Mouse (Mus musculus) embryonic facial prominence, embryonic 11.5 days (tissue): ENCODE measurements around the gene Zfp280d. TPM values are rescaled to one million over a fixed set of nuclear protein-coding genes. Genes with fewer than 3 reads are reported as not detected.

Source experiments
- ATAC-seq: fragments of 200-750 bp; cut with Nextera tagmentation; replicated peaks from 2 replicates; pipeline ENCODE4 v1.8.0; 2017; ENCODE audit warnings: low read depth; ENCODE audit not compliant: insufficient number of reproducible peaks, low FRiP score, low TSS enrichment
- DNase-seq: peaks from one replicate; pipeline ENCODE4 v3.0.0-alpha.2; 2015; ENCODE audit warnings: low spot score
- H3K27ac ChIP-seq: fragments of 300-500 bp; sonication (generic); replicated peaks from 2 replicates; pipeline ENCODE4 v1.5.1; 2014; ENCODE audit warnings: mild to moderate bottlenecking, low read depth, low read length, control low read depth
- H3K27me3 ChIP-seq: fragments of 300-500 bp; sonication (generic); 2 replicates; pipeline ENCODE4 v1.6.1; 2014; ENCODE audit warnings: mild to moderate bottlenecking, low read length, moderate library complexity, mixed read lengths; ENCODE audit not compliant: control insufficient read depth, insufficient read depth
- H3K36me3 ChIP-seq: fragments of 300-500 bp; sonication (generic); replicated peaks from 2 replicates; pipeline ENCODE4 v1.6.1; 2014; ENCODE audit warnings: low read depth, mild to moderate bottlenecking, low read length, moderate library complexity, mixed read lengths; ENCODE audit not compliant: control insufficient read depth, insufficient read depth
- H3K4me1 ChIP-seq: fragments of 300-500 bp; sonication (generic); 2 replicates; pipeline ENCODE4 v1.6.1; 2014; ENCODE audit warnings: low read length, mixed read lengths; ENCODE audit not compliant: control insufficient read depth, insufficient read depth
- H3K4me2 ChIP-seq: fragments of 300-500 bp; sonication (generic); 2 replicates; pipeline ENCODE4 v1.6.1; 2014; ENCODE audit warnings: low read depth, mild to moderate bottlenecking, control low read depth, low read length, moderate library complexity
- H3K4me3 ChIP-seq: fragments of 300-500 bp; sonication (generic); 2 replicates; pipeline ENCODE4 v1.5.1; 2014; ENCODE audit warnings: low read depth, low read length, control low read depth
- H3K9ac ChIP-seq: fragments of 300-500 bp; sonication (generic); replicated peaks from 2 replicates; pipeline ENCODE4 v1.6.1; 2014; ENCODE audit warnings: mild to moderate bottlenecking, control low read depth, low read length
- H3K9me3 ChIP-seq: fragments of 300-500 bp; sonication (generic); replicated peaks from 2 replicates; pipeline ENCODE4 v1.6.1; 2016; ENCODE audit warnings: mild to moderate bottlenecking, low read length, inconsistent platforms, mixed read lengths; ENCODE audit not compliant: control insufficient read depth
- WGBS: fragments of 180-500 bp; shearing (Covaris S2); extraction: QIAGEN DNeasy Blood & Tissue Kit; methylation state at CpG from one replicate; pipeline ENCODE4 v1.1.7; 2014; 5-methylcytosine and 5-hydroxymethylcytosine counted together
- polyA plus RNA-seq: library from polyadenylated mRNA; unstranded; fragments of >200 nt; fragmentation: Nextera tagmentation; extraction: Ambion mirVana; gene quantifications from 2 replicates; pipeline ENCODE4 v1.2.1, GENCODE M21; 2014

Gene Zfp280d
- polyA plus RNA-seq, 1 experiment from 2014 or later, result 54.5 TPM

DNA sequence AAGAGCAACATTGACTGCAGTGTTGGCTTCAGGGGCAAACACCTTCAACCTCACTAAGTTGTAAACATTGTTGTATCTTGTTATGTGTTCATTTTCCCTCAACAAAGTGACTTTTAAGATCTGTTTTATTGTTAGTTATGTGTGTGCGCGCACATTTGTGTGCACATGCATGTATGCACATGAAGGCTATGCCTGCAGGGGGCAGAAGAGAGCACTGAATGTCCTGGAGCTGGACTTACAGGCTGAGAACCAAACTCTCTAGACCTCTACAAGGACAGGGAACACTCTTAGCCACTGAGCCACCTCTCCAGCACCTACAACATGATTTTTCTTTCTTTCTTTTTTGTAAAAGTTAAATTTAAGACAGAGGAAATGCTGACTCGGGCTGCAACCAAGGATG lies 99.4 kb downstream of the Zfp280d start:
- no peak overlapping the region for H3K27ac ChIP-seq
- no peak overlapping the region for H3K4me2 ChIP-seq
- H3K4me3 ChIP-seq, result no peak overlapping the region
- no peaks in the 10 kb centered on the region for H3K27me3 ChIP-seq
- H3K36me3 ChIP-seq, result no peaks in the 10 kb centered on the region
- ATAC-seq, result no peak
- 94% methylated on average over 3 of the region's 3 CpGs for WGBS
- DNase-seq, result no peak
- no peaks in the 10 kb centered on the region for H3K9me3 ChIP-seq
- no peak overlapping the region for H3K9ac ChIP-seq
- H3K4me1 ChIP-seq, result no peaks in the 10 kb centered on the region

DNA sequence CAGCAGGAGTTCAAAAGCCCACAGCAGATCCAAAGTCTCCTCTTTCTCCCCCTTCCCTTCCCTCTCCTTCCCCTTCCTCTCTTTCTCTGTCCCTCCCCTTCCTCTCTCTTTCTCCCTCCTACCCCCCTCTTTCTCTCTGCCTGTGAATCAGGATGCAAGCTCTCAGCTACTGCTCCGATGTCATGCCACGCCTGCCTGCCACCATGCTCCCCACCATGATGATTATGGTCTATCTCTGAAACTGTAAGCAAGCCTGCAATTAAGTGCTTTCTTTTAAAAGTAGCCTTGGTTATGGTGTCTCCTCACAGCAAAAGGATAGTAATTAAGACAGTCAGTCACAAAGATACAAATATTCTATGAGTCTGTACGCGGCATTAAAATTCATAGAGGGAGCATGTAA lies 100.3 kb downstream of the Zfp280d start:
- H3K9ac ChIP-seq, result no peak overlapping the region
- no peak overlapping the region for H3K4me3 ChIP-seq
- H3K4me1 ChIP-seq, result no peaks in the 10 kb centered on the region
- no peaks in the 10 kb centered on the region for H3K27me3 ChIP-seq
- ATAC-seq (no peak), DNase-seq (no peak)
- no peaks in the 10 kb centered on the region for H3K36me3 ChIP-seq
- H3K27ac ChIP-seq, result no peak overlapping the region
- no peak overlapping the region for H3K4me2 ChIP-seq
- H3K9me3 ChIP-seq, result no peaks in the 10 kb centered on the region
- 73% methylated on average over 4 of the region's 4 CpGs for WGBS

DNA sequence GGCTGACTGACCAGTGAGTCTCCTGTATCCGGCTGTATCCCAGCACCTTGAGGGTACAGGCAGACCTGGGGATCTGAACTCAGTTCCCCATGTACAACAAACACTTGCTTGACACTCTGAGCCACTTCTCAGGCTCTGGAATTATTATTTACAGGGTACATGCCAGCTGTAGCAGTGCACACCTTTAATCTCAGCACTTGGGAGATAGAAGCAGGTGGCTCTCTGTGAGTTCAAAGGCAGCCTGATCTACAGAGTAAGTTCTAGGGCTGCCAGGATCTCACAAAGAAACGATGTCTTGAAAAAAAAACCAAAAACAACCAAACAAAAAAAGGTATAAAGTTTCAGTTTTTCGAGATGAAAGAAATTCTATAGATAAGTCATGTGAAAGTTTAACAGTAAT lies 101.0 kb downstream of the Zfp280d start:
- no peaks in the 10 kb centered on the region for H3K9me3 ChIP-seq
- no peak overlapping the region for H3K27ac ChIP-seq
- H3K4me2 ChIP-seq, result no peak overlapping the region
- H3K4me3 ChIP-seq, result no peak overlapping the region
- DNase-seq (no peak), ATAC-seq (no peak)
- no peaks in the 10 kb centered on the region for H3K36me3 ChIP-seq
- WGBS, result 79% methylated on average over 3 of the region's 3 CpGs
- no peak overlapping the region for H3K9ac ChIP-seq
- H3K4me1 ChIP-seq, result no peaks in the 10 kb centered on the region
- H3K27me3 ChIP-seq, result no peaks in the 10 kb centered on the region

DNA sequence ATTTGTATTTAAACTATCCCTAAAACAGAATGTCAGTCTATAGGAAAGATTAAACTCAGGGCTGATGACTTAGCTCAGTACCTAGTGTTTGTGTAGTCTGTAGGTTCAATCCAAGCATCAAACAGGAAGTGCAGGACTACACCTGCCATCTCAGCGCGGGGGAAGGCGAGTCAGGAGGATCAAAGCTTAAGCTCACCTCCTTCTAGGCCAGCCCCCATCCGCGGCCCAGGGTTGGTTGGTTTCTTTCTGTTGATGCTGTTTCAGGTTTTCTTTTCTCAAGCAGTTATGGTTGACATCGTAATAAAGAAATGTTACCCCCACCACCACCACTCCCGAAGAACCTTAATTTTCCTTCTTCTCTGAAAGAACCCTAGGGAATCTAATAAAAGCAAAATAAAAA lies 111.1 kb downstream of the Zfp280d start:
- H3K4me2 ChIP-seq, result no peak overlapping the region
- WGBS, result 80% methylated on average over 7 of the region's 7 CpGs
- H3K9ac ChIP-seq, result no peak overlapping the region
- H3K27me3 ChIP-seq, result no peaks in the 10 kb centered on the region
- no peaks in the 10 kb centered on the region for H3K9me3 ChIP-seq
- H3K4me1 ChIP-seq, result no peaks in the 10 kb centered on the region
- H3K4me3 ChIP-seq, result no peak overlapping the region
- no peak for ATAC-seq
- no peak for DNase-seq
- H3K27ac ChIP-seq, result no peak overlapping the region
- no peaks in the 10 kb centered on the region for H3K36me3 ChIP-seq

DNA sequence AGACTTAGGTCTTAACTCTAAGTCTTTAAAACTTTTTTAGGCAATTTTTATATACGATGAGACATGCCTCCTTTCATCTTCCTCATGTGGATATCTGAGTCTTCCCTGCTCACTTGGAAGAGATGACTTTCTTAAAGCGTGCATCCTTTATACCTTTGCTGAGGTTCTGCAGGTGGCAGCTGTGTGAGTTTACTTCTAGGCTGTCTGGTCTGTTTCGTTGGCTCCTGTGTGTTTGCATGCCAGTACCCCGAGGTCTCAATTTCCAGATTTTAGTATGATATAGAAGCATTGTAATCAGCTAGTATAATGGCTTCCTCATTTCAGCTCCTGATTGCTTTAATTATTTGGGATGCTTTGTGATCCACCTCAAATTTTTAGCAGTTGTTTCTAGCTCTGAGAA lies 114.3 kb downstream of the Zfp280d start:
- no peak overlapping the region for H3K9ac ChIP-seq
- DNase-seq (no peak), ATAC-seq (no peak)
- no peak overlapping the region for H3K4me2 ChIP-seq
- no peak overlapping the region for H3K27ac ChIP-seq
- no peaks in the 10 kb centered on the region for H3K36me3 ChIP-seq
- no peaks in the 10 kb centered on the region for H3K9me3 ChIP-seq
- 81% methylated on average over 4 of the region's 4 CpGs for WGBS
- H3K4me1 ChIP-seq, result no peaks in the 10 kb centered on the region
- H3K27me3 ChIP-seq, result no peaks in the 10 kb centered on the region
- no peak overlapping the region for H3K4me3 ChIP-seq

DNA sequence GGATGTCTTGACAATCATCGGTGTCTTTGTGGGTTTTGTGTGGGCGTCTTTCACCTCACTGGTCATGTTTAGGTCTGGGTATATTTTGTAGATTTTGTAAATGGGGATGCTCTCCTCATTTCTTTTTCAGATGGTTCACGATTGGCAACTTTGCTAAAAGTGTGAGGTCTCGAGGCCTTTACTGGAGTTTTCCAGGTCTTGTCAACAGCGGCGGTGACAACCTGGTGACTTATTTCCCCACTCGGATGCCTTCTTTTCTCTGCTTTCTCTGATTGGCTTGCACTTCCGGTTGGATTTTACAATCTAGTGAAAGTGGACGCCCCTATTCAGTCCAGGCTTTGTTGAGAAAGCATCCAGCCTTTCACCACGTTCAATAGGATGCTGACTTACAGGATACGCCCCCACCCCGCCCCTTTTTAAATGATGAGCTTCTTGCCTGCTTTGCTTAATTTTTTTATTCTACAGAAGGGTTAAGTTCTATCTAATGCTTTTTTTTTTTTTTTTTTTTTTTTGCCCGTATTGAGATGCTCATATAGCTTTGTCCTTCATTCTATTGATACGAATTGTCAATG lies 114.9 kb downstream of the Zfp280d start:
- Histone ChIP-seq H3K9me3 (no peaks in the 10 kb centered on the region), H3K4me1 (no peaks in the 10 kb centered on the region), H3K4me3 (no peak overlapping the region), H3K27me3 (no peaks in the 10 kb centered on the region), H3K36me3 (no peaks in the 10 kb centered on the region), H3K27ac (no peak overlapping the region), H3K4me2 (no peak overlapping the region), H3K9ac (no peak overlapping the region)
- DNase-seq, result no peak
- WGBS, result 79% methylated on average over 14 of the region's 14 CpGs
- no peak for ATAC-seq

DNA sequence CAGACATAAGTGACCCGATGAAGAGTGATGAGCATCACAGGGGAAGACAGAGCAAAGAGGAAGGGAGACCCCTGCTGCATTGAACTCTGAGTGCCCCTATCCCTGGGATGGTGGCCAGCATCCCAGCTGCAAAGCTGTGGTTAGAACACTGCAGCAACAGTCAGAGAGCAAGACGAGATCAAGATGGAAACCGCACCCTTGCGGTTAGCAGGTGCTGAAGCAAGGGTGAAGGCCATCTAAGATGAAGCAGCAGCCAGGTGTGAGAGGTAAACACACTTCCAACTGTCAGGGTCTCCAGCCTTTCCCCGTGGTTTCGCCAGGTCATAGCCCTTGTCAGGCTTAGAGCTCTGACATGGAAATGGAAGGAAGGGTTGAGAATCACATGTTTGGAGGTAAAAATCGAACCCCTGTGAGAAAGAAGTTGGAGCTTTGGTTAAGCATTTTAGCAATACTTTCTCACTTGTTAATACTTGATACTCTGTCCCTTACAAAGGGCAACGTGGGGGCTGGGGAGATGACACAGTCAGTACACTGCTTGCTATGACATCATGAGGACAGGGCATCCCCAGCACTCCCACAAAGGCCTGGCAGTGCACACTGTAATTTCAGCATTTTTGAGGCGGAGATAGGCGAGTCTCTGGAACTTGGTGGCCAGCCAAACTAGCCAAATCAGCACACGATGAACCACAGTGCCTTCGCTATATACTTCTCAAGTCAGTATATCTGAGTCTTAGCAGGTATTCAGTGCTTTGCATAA lies 115.8 kb downstream of the Zfp280d start:
- no peak for DNase-seq
- H3K27ac ChIP-seq, result no peak overlapping the region
- no peak overlapping the region for H3K4me3 ChIP-seq
- WGBS, result 89% methylated on average over 12 of the region's 12 CpGs
- H3K4me2 ChIP-seq, result no peak overlapping the region
- no peaks in the 10 kb centered on the region for H3K9me3 ChIP-seq
- no peaks in the 10 kb centered on the region for H3K27me3 ChIP-seq
- no peaks in the 10 kb centered on the region for H3K36me3 ChIP-seq
- H3K4me1 ChIP-seq, result no peaks in the 10 kb centered on the region
- no peak overlapping the region for H3K9ac ChIP-seq
- ATAC-seq, result no peak

DNA sequence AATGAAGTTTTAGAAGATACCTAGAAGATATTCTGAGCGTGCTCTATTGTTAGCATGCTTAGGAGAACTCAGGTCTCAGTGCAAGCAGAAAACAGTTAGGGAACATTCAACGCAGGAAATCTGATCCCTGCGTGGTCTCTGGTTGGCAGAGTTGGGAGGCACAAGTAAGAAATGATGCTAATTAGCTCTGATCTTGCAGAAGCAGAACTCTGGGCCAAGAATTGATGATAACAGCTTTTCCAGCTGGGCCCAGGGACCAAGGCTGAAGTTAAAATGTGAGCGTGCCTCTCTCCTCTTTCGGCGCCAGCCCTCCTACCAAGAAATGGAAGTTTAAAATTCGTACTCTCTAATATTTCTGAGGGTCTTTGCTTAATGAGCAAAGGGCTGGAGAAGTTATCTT lies 118.0 kb downstream of the Zfp280d start:
- H3K9me3 ChIP-seq, result no peaks in the 10 kb centered on the region
- 72% methylated on average over 7 of the region's 7 CpGs for WGBS

More for the DNA sequence above, 118.0 kb downstream of the Zfp280d start:
- no peak for DNase-seq
- H3K27ac ChIP-seq, result no peak overlapping the region
- H3K4me2 ChIP-seq, result no peak overlapping the region
- no peaks in the 10 kb centered on the region for H3K36me3 ChIP-seq
- ATAC-seq, result no peak
- H3K4me1 ChIP-seq, result no peaks in the 10 kb centered on the region
- H3K27me3 ChIP-seq, result no peaks in the 10 kb centered on the region
- H3K4me3 ChIP-seq, result no peak overlapping the region
- H3K9ac ChIP-seq, result no peak overlapping the region
